Mouse (Mus musculus): ENCODE data around the gene Myo1h. TPM values are rescaled to one million over a fixed set of nuclear protein-coding genes. Genes with fewer than 3 reads are reported as not detected.

The Myo1h gene
- polyA plus RNA-seq, 2 experiments = 0.19 to 0.44 TPM

GRCm38 (mm10) chr5:114413067-114413735 is 124.2 kb downstream of the Myo1h start:
- H3K27ac ChIP-seq = no peak overlapping the region
- peaks cover 46% of the 10 kb centered on the region for H3K36me3 ChIP-seq (replicated peaks; ENCODE audit: control insufficient read depth, insufficient read depth, low read depth)

More at GRCm38 (mm10) chr5:114413067-114413735, 124.2 kb downstream of the Myo1h start:
- WGBS (ENCODE audit: insufficient replicate concordance) = 75% methylated on average over 16 of the region's 16 CpGs
- Histone ChIP-seq H3K27me3 (ENCODE audit: control insufficient read depth, insufficient read depth, low read length) (no peaks in the 10 kb centered on the region), H3K4me3 (ENCODE audit: insufficient read depth in 1 of 2, low read depth in 2 of 2, low read length in 2 of 2) (no peak overlapping the region), H3K9me3 (ENCODE audit: control insufficient read depth, low read length) (no peaks in the 10 kb centered on the region), H3K4me2 (ENCODE audit: low read depth) (no peak overlapping the region), H3K9ac (replicated peaks) (no peak overlapping the region), H3K4me1 (replicated peaks; ENCODE audit: control insufficient read depth in 2 of 2, insufficient read depth in 2 of 2, low read length in 1 of 2) (no peaks in the 10 kb centered on the region)
- ATAC-seq (ENCODE audit: insufficient read depth) (no peak), DNase-seq (ENCODE audit: low read depth in 3 of 3, low spot score in 3 of 3) (peak in 1 of 3 experiments; percentile 4)
- no peak for TF ChIP-seq CTCF (IDR thresholded peaks at IDR 0.05; ENCODE audit: low read depth)
- TF ChIP-seq EP300 (IDR thresholded peaks at IDR 0.05; ENCODE audit: low read depth) = no peak

Small RNA genes within 50 kb of the gene (microRNA-seq; reads per million reads assigned to microRNA genes)
- gene Mir7027 = not detected

Other genes with a start within 250 kb of the Myo1h start
- 3.7 and 3.9 TPM in 2 replicates for gene Usp30, start 223.7 kb upstream of the Myo1h start, polyA plus RNA-seq (2012; rRNA removed)
- gene Usp30, start 223.7 kb upstream of the Myo1h start, polyA plus RNA-seq (2014; fragmentation: Nextera tagmentation; extraction: Ambion mirVana) = 2.0 and 2.1 TPM in 2 replicates
- 0.11 TPM in 1 of 2 replicates, not detected in the other for gene Svop, start 197.6 kb upstream of the Myo1h start, polyA plus RNA-seq (2012; rRNA removed)
- 0.06 TPM in 1 of 2 replicates, not detected in the other for gene Svop, start 197.6 kb upstream of the Myo1h start, polyA plus RNA-seq (2014; fragmentation: Nextera tagmentation; extraction: Ambion mirVana)
- gene Alkbh2, start 160.9 kb upstream of the Myo1h start, polyA plus RNA-seq (2012; rRNA removed) = 3.3 and 3.9 TPM in 2 replicates
- 4.5 and 5.7 TPM in 2 replicates for gene Alkbh2, start 160.9 kb upstream of the Myo1h start, polyA plus RNA-seq (2014; fragmentation: Nextera tagmentation; extraction: Ambion mirVana)
- gene Ung, start 158.8 kb upstream of the Myo1h start, polyA plus RNA-seq (2012; rRNA removed) = 13.1 and 13.3 TPM in 2 replicates
- 11.0 and 11.4 TPM in 2 replicates for gene Ung, start 158.8 kb upstream of the Myo1h start, polyA plus RNA-seq (2014; fragmentation: Nextera tagmentation; extraction: Ambion mirVana)
- gene Acacb, start 142.6 kb upstream of the Myo1h start, polyA plus RNA-seq (2012; rRNA removed) = 0.22 and 0.29 TPM in 2 replicates
- gene Acacb, start 142.6 kb upstream of the Myo1h start, polyA plus RNA-seq (2014; fragmentation: Nextera tagmentation; extraction: Ambion mirVana) = 0.20 and 0.44 TPM in 2 replicates
- gene Foxn4, start 15.4 kb upstream of the Myo1h start, polyA plus RNA-seq (2012; rRNA removed) = not detected in 2 replicates
- not detected in 2 replicates for gene Foxn4, start 15.4 kb upstream of the Myo1h start, polyA plus RNA-seq (2014; fragmentation: Nextera tagmentation; extraction: Ambion mirVana)
- 12.3 and 13.0 TPM in 2 replicates for gene Kctd10, start 91.3 kb downstream of the Myo1h start, polyA plus RNA-seq (2012; rRNA removed)
- 16.6 and 18.8 TPM in 2 replicates for gene Kctd10, start 91.3 kb downstream of the Myo1h start, polyA plus RNA-seq (2014; fragmentation: Nextera tagmentation; extraction: Ambion mirVana)
- gene Ube3b, start 91.4 kb downstream of the Myo1h start, polyA plus RNA-seq (2012; rRNA removed) = 12.9 and 13.9 TPM in 2 replicates
- 14.6 and 18.2 TPM in 2 replicates for gene Ube3b, start 91.4 kb downstream of the Myo1h start, polyA plus RNA-seq (2014; fragmentation: Nextera tagmentation; extraction: Ambion mirVana)
- gene Mmab, start 154.9 kb downstream of the Myo1h start, polyA plus RNA-seq (2012; rRNA removed) = 7.1 and 7.2 TPM in 2 replicates
- 9.1 and 9.5 TPM in 2 replicates for gene Mmab, start 154.9 kb downstream of the Myo1h start, polyA plus RNA-seq (2014; fragmentation: Nextera tagmentation; extraction: Ambion mirVana)
- 20.2 and 21.6 TPM in 2 replicates for gene Mvk, start 155.1 kb downstream of the Myo1h start, polyA plus RNA-seq (2012; rRNA removed)
- gene Mvk, start 155.1 kb downstream of the Myo1h start, polyA plus RNA-seq (2014; fragmentation: Nextera tagmentation; extraction: Ambion mirVana) = 30.9 and 32.6 TPM in 2 replicates

Data from liver, embryonic 14.5 days (tissue).